Mouse (Mus musculus): ENCODE results near the gene Camsap2.

- TF ChIP-seq CTCF (IDR thresholded peaks at IDR 0.05; ENCODE audit: control insufficient read depth, insufficient read depth, insufficient read length) (no peak), MYOG (IDR thresholded peaks at IDR 0.05; ENCODE audit: control insufficient read depth, extremely low read depth, insufficient read length) (no peak), CEBPB (IDR thresholded peaks at IDR 0.05; ENCODE audit: low read depth) (no peak), USF1 (IDR thresholded peaks at IDR 0.05; ENCODE audit: low read depth) (no peak), MAX (IDR thresholded peaks at IDR 0.05) (no peak), FOSL1 (IDR thresholded peaks at IDR 0.05; ENCODE audit: insufficient read depth, low read length, poor library complexity, severe bottlenecking) (no peak), MYOD1 (IDR thresholded peaks at IDR 0.05; ENCODE audit: control insufficient read depth, insufficient read length, low read depth) (no peak)
These were observed 101.4 kb downstream of the Camsap2 start for GRCm38 (mm10) chr1:136244469-136244868.

All from C2C12 (cell line).